ENCODE assay signal across 16 mouse cellular contexts in the genomic region with DNA sequence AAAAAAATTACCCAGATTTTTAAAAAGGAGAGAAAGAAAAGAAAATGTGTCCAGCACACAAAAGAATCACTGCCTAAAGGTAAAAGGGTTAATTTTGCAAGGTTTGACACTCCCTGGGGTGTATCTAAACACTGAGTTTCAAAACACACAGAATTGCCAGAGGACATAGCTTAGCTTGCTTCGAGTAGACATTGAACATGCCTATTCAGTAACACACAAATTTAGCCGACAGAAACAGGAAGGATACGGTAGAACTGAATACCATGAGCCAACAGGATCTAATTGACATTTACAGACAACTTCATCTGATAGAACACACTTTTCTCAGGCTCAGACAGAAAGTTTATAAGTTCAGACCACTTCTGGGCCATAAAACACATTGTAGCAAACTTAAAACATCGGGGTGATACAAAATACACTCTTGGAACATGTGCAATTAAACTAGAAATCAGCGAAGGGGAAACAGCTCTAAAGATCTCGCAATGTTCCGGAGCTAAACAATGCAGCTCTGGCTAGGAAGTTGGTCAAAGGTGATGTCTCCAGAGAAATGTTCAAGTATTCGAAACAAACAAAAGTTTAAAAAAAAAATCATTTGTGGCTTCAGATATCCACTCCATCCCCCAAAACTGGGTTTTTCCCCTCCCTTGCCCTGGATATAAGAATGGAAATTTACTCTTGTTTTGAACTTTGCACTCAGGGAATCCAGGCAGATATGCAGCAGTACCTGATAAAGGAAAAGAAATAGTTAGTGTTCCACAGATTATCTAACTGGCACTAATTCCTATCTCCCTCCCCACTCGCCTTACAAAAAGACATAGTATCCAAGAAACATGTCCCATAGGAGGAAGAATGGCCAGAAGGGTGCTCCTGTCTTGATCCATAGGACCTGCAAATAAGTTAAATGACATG.
DNase-seq lines count a peak whose midpoint lies in the region; ATAC-seq and TF ChIP-seq lines count a peak whose summit lies in the region.
"Had no signal": no experiment of that assay in that cellular context is flagged by ENCODE, and none has a peak within 500 bp of the region (broad histone marks: within the 10 kb centered on the region; RNA-seq: fewer than 3 reads in every experiment).

No protein-coding gene starts in this region.

- no peak overlapping the region for H3K4me2 ChIP-seq in limb, embryonic 12.5 days
- no peak overlapping the region for H3K4me2 ChIP-seq in heart, embryonic 13.5 days
- H3K4me2 ChIP-seq: embryonic facial prominence, embryonic 13.5 days had no signal

- H3K9ac ChIP-seq in limb, embryonic 12.5 days (replicated peaks) = no peak overlapping the region
- no peak overlapping the region for H3K9ac ChIP-seq in heart, embryonic 13.5 days
- H3K9ac ChIP-seq: embryonic facial prominence, embryonic 13.5 days had no signal

- no peaks in the 10 kb centered on the region for H3K4me1 ChIP-seq in limb, embryonic 12.5 days (replicated peaks)
- peaks cover 4% of the 10 kb centered on the region; the same call in 1 of the 2 replicates for H3K4me1 ChIP-seq in limb, embryonic 10.5 days
- H3K4me1 ChIP-seq in heart, embryonic 13.5 days = peaks cover 7% of the 10 kb centered on the region
- H3K4me1 ChIP-seq in small intestine, adult 2 months (ENCODE audit: control insufficient read depth, insufficient read depth, insufficient read length, low read length) = peaks cover 9% of the 10 kb centered on the region; the same call in 1 of the 2 replicates
- H3K4me1 ChIP-seq: embryonic facial prominence, embryonic 13.5 days had no signal

- no peak for DNase-seq in gastrocnemius, adult 2 months
- no peak for DNase-seq in gastrocnemius, adult 18-20 months (ENCODE audit: low spot score)
- DNase-seq in limb, embryonic 10.5 days (ENCODE audit: low spot score) = no peak
- DNase-seq in MN1 (ENCODE audit: low spot score) = no peak
- DNase-seq in cerebellum, postnatal 14 days = no peak
- DNase-seq: adrenal gland, adult 8-10 months; cerebellum, adult 11-12 months; gastrocnemius, postnatal 14 days; layer of hippocampus, postnatal 36 days; lung, adult 2 months; midbrain, embryonic 14.5 days had no signal

- whole genome bisulfite sequencing in limb, embryonic 12.5 days = 55% methylated on average over 9 of the region's 9 CpGs
- 75% methylated on average over 9 of the region's 9 CpGs for WGBS in limb, embryonic 10.5 days
- WGBS in heart, embryonic 13.5 days = 50% methylated on average over 9 of the region's 9 CpGs
- 11% methylated on average over 9 of the region's 9 CpGs for WGBS in small intestine, adult 2 months

- no peaks in the 10 kb centered on the region for H3K36me3 ChIP-seq in limb, embryonic 12.5 days
- H3K36me3 ChIP-seq in limb, embryonic 10.5 days = no peaks in the 10 kb centered on the region
- no peaks in the 10 kb centered on the region for H3K36me3 ChIP-seq in heart, embryonic 13.5 days
- H3K36me3 ChIP-seq in small intestine, adult 2 months (ENCODE audit: control insufficient read depth, insufficient read depth, low read length) = no peaks in the 10 kb centered on the region
- H3K36me3 ChIP-seq: embryonic facial prominence, embryonic 13.5 days had no signal

- ATAC-seq in limb, embryonic 12.5 days (ENCODE audit: insufficient number of reproducible peaks, insufficient read depth, low FRiP score, low TSS enrichment, low read depth) = no peak
- ATAC-seq in heart, embryonic 13.5 days (ENCODE audit: extremely low read depth, insufficient number of reproducible peaks, low FRiP score, low TSS enrichment) = no peak
- ATAC-seq: forebrain, embryonic 14.5 days had no signal

- TF ChIP-seq CTCF in gastrocnemius, adult 2 months (IDR thresholded peaks at IDR 0.05) = no peak
- TF ChIP-seq CTCF in small intestine, adult 2 months (IDR thresholded peaks at IDR 0.05; ENCODE audit: extremely low read depth, insufficient read length, insufficient replicate concordance, low read depth, low read length) = no peak

- intact Hi-C loops in gastrocnemius, adult 2 months (cut with DNase I) = no loop called here

- H3K27ac ChIP-seq in gastrocnemius, adult 2 months = peak overlapping the region; percentile 71
- peak overlapping the region; percentile 45; the same call in 1 of the 2 replicates for H3K27ac ChIP-seq in limb, embryonic 12.5 days
- H3K27ac ChIP-seq in limb, embryonic 10.5 days = no peak overlapping the region
- peak overlapping the region; percentile 65 for H3K27ac ChIP-seq in heart, embryonic 13.5 days (replicated peaks)
- peak overlapping the region; percentile 71 for H3K27ac ChIP-seq in small intestine, adult 2 months (ENCODE audit: insufficient read depth, low read depth, low read length)
- H3K27ac ChIP-seq: embryonic facial prominence, embryonic 13.5 days had no signal

- no peaks in the 10 kb centered on the region for H3K9me3 ChIP-seq in limb, embryonic 12.5 days
- H3K9me3 ChIP-seq in limb, embryonic 10.5 days (replicated peaks) = no peaks in the 10 kb centered on the region
- H3K9me3 ChIP-seq in heart, embryonic 13.5 days = no peaks in the 10 kb centered on the region
- H3K9me3 ChIP-seq: embryonic facial prominence, embryonic 13.5 days had no signal

- TF ChIP-seq POLR2A in small intestine, adult 2 months (IDR thresholded peaks at IDR 0.05; ENCODE audit: low read depth, low read length) = no peak

- no peaks in the 10 kb centered on the region for H3K27me3 ChIP-seq in limb, embryonic 12.5 days
- no peaks in the 10 kb centered on the region for H3K27me3 ChIP-seq in limb, embryonic 10.5 days (ENCODE audit: low read depth, poor library complexity, severe bottlenecking)
- H3K27me3 ChIP-seq in heart, embryonic 13.5 days (replicated peaks) = no peaks in the 10 kb centered on the region
- no peaks in the 10 kb centered on the region for H3K27me3 ChIP-seq in small intestine, adult 2 months (ENCODE audit: control insufficient read depth, insufficient read depth, low read length)
- H3K27me3 ChIP-seq: embryonic facial prominence, embryonic 13.5 days had no signal

- H3K4me3 ChIP-seq in gastrocnemius, adult 2 months = no peak overlapping the region
- no peak overlapping the region for H3K4me3 ChIP-seq in limb, embryonic 12.5 days (replicated peaks)
- no peak overlapping the region for H3K4me3 ChIP-seq in limb, embryonic 10.5 days
- no peak overlapping the region for H3K4me3 ChIP-seq in heart, embryonic 13.5 days
- H3K4me3 ChIP-seq in small intestine, adult 2 months (ENCODE audit: low read depth, low read length) = no peak overlapping the region
- H3K4me3 ChIP-seq: embryonic facial prominence, embryonic 13.5 days had no signal
